Mouse (Mus musculus): Measurements from ENCODE around the gene Ivd. TPM values are rescaled to one million over a fixed set of nuclear protein-coding genes. Genes with fewer than 3 reads are reported as not detected.
A peak's percentile ranks its signal among the peaks of the same experiment; 100 is the strongest.

Ivd gene
- total RNA-seq (2021), result 10 to 100 TPM; 58.2 to 73.7 TPM

DNA sequence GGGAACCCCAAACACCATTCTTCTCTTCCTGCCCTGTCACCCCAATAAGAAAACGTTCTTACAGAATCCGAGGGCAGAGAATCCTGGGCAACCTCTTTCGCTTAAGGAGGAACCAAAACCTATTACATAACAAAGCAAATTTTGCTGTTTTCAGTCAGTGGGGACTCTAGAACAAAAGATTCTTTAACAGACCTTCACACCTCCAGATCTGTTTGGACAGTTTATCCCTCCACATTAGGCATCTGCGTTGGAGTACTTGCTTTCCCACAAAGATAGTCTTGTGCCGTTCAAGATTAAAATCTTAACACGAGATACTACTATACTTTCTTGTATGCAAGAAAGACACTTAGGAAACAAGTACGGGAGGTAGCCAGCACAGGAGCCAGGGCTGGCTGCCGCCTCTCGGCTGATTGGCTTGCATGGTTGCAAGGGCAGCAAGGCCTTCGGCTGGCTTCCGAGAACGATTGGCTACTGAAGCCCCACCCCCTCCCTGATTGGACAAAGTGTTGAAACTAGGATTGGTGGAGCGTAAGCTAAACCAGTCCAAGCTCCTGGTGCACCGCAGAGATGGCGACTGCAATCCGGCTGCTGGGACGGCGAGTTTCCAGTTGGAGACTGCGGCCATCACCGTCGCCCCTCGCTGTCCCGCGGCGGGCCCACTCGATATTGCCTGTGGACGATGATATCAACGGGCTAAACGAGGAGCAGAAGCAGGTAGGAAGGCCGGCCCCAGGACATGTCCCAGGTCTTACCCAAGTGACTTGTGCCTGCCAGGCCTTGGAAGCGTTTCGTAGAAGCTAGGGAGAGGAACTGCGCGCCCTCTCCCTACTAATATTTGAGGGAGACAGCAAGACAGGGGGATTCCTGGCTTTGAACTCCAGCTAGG, at the start of gene Ivd:
Gene Ivd, plus strand, starts transcription at position 501 of the 886 bp plus-strand sequence.
- intact Hi-C loops (cut with DNase I), result loop anchor here (5.0 kb wide), 2 partner anchors 49 to 94 kb away; partner anchors contain the start of gene Knstrn
- peak; percentile 88 to 89 for DNase-seq (ENCODE audit: low spot score in 2 of 2)

DNA sequence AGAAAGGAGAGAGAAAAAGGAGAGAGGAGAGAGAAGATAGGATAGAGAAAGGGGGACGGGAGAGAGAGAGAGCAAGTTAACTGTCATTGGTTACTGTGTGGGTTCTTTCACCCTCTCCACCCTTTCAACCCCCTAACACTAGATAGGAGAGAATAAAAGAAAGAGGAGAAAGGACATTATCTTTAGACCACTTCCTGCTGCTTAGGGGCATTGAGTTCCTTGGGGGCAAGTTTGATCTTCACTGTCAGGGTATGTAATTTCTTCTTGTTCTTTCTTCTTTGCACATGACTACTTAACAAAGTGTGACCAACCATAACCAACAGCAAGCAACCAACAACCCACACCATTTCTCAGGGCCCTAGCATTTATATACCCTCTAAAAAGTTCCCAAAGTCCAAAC, 49.0 kb upstream of the Ivd start:
- DNase-seq (ENCODE audit: low spot score in 2 of 2), result no peak
- intact Hi-C loops (cut with DNase I), result loop anchor here (5.0 kb wide), 1 partner anchor 50 kb away; the partner anchor contains the start of gene Ivd

GRCm38 (mm10) chr2:118813981-118814836, 47.5 kb upstream of the Ivd start, which contains the start of gene Knstrn:
Gene Knstrn (plus strand): TSS chr2:118814003.
- peak; percentile 74 to 80 for DNase-seq (ENCODE audit: low spot score in 2 of 2)

GRCm38 (mm10) chr2:118822800-118823199, 39.0 kb upstream of the Ivd start:
- DNase-seq (ENCODE audit: low spot score in 2 of 2), result no peak
- intact Hi-C loops (cut with DNase I), result no loop called here

More at GRCm38 (mm10) chr2:118813981-118814836, 47.5 kb upstream of the Ivd start, which contains the start of gene Knstrn:
- intact Hi-C loops (cut with DNase I), result loop anchor here (5.0 kb wide), 1 partner anchor 48 kb away; the partner anchor contains the start of gene Ivd

GRCm38 (mm10) chr2:118824396-118824795, 37.4 kb upstream of the Ivd start:
- intact Hi-C loops (cut with DNase I), result no loop called here
- DNase-seq (ENCODE audit: low spot score in 2 of 2), result no peak

DNA sequence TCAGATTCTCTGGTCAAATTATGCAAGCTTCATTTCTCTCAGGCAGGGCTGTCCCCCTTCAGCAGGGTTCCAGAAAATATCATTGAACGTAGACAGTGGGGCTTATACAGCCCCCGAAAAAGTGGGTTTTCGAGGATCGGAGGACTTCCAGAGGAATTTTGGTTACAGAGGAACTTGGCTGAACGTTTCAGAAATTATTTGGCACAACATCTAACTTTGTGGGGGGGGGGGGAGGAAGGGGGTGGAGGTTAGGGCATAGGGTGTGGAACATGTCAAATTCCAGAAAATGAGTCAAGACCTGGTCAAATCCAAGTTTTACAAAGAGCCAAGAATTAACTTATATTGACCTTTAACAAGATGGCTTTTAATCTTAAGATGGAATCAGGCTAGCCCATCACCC, 32.7 kb upstream of the Ivd start:
- intact Hi-C loops (cut with DNase I), result no loop called here
- no peak for DNase-seq (ENCODE audit: low spot score in 2 of 2)

GRCm38 (mm10) chr2:118834061-118834460, 27.7 kb upstream of the Ivd start:
- intact Hi-C loops (cut with DNase I), result no loop called here

GRCm38 (mm10) chr2:118835115-118835514, 26.6 kb upstream of the Ivd start:
- intact Hi-C loops (cut with DNase I), result no loop called here
- no peak for DNase-seq (ENCODE audit: low spot score in 2 of 2)

More at GRCm38 (mm10) chr2:118834061-118834460, 27.7 kb upstream of the Ivd start:
- DNase-seq (ENCODE audit: low spot score in 2 of 2), result no peak

DNA sequence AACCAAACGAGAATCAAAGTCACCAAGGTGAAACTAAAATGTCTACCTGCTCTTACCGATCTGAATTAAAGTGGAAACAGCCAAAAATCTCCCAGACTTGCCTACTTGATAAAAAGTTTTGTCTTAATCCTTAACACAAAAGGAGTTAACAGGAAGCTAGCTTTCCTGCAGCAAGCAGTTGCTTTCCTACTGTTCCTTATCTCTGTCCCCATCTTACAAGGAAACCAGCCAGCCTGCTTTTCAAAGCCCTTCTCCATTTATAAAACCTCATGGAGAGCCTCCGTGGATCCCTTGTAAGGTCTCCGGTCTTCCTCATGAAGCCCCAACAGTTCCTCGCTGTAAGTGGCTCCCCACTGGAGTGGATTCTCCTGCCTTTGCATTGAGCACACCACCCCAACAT, 23.4 kb upstream of the Ivd start:
- DNase-seq (ENCODE audit: low spot score in 2 of 2), result no peak

DNA sequence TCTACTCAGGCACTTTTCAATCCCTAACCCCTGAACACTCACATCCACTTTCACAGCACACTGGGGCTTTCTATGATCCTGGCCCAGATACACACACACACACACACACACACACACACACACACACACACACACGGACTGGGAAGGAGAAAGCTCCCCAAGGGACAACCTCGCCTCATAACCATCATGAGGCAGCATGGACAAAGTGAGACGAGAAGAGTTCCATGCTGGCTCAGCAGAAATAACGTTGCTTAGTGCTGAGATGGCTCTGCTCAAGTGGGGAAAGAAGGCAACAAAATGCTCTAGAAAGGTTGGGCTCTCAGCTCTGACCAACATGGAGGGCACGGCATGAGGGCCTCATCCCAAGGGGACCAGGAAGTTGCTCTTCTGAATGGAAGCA, 20.6 kb upstream of the Ivd start:
- intact Hi-C loops (cut with DNase I), result no loop called here
- DNase-seq (ENCODE audit: low spot score in 2 of 2), result no peak

More for the DNA sequence above, 23.4 kb upstream of the Ivd start:
- intact Hi-C loops (cut with DNase I), result no loop called here

- no peak for DNase-seq (ENCODE audit: low spot score in 2 of 2)
- intact Hi-C loops (cut with DNase I), result no loop called here
Observed at GRCm38 (mm10) chr2:118841774-118842173, 20.0 kb upstream of the Ivd start.

- intact Hi-C loops (cut with DNase I), result no loop called here
- no peak for DNase-seq (ENCODE audit: low spot score in 2 of 2)
Observed at GRCm38 (mm10) chr2:118844427-118844826, 17.3 kb upstream of the Ivd start.

- no peak for DNase-seq (ENCODE audit: low spot score in 2 of 2)
Observed at GRCm38 (mm10) chr2:118846246-118846645, 15.5 kb upstream of the Ivd start.

GRCm38 (mm10) chr2:118851756-118852155, 10.0 kb upstream of the Ivd start:
- DNase-seq (ENCODE audit: low spot score in 2 of 2), result no peak
- intact Hi-C loops (cut with DNase I), result no loop called here

More at GRCm38 (mm10) chr2:118846246-118846645, 15.5 kb upstream of the Ivd start:
- intact Hi-C loops (cut with DNase I), result no loop called here

- no peak for DNase-seq (ENCODE audit: low spot score in 2 of 2)
- intact Hi-C loops (cut with DNase I), result loop anchor here (5.0 kb wide), 2 partner anchors 50 to 95 kb away; partner anchors contain the start of gene Knstrn
Observed at GRCm38 (mm10) chr2:118862340-118862675, 554 bp downstream of the Ivd start.

DNA sequence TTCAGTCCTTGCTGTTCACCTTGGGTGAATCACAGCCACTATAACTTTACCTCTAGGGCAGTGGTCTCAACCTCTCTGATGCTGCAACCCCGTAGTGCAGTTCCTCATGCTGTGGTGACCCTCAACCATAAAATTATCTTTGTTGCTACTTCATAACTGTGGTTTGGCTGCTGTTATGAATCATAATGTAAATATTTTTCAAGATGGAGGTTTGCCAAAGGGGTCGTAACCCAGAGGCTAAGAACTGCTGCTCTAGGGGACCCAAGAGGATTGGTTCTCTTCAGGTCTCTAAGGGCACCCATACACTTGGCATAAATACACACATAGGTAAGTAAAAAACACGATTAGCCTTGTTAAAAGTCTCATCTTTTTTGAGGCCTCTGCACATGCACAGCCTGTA, 8.8 kb downstream of the Ivd start:
- DNase-seq (ENCODE audit: low spot score in 2 of 2), result no peak
- intact Hi-C loops (cut with DNase I), result loop anchor here (10.0 kb wide), 1 partner anchor 386 kb away; no protein-coding TSS in a partner anchor

DNA sequence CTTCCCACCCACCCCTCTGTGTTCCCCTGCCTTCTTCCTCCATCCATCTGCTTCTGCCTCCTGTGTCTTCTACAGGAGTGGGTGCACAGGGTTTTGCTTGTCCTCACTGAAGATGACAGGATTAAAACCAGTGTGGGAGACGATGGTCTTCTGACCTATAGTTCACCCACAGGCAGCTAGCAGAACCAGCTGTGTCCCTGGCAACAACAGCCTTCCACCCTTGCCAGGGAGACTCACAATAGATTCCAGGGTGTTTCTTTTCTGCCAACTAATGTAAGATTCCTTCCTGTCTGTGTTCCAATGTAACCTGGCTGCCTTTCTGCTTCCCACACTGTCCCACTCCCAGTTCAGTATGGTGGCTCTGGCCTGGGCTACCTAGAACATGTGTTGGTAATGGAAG, 9.3 kb downstream of the Ivd start:
- intact Hi-C loops (cut with DNase I), result loop anchor here (10.0 kb wide), 1 partner anchor 386 kb away; no protein-coding TSS in a partner anchor
- DNase-seq (ENCODE audit: low spot score in 2 of 2), result no peak

- intact Hi-C loops (cut with DNase I), result loop anchor here (10.0 kb wide), 1 partner anchor 388 kb away; no protein-coding TSS in a partner anchor
- no peak for DNase-seq (ENCODE audit: low spot score in 2 of 2)
Observed at GRCm38 (mm10) chr2:118873018-118873417, 11.3 kb downstream of the Ivd start.

DNA sequence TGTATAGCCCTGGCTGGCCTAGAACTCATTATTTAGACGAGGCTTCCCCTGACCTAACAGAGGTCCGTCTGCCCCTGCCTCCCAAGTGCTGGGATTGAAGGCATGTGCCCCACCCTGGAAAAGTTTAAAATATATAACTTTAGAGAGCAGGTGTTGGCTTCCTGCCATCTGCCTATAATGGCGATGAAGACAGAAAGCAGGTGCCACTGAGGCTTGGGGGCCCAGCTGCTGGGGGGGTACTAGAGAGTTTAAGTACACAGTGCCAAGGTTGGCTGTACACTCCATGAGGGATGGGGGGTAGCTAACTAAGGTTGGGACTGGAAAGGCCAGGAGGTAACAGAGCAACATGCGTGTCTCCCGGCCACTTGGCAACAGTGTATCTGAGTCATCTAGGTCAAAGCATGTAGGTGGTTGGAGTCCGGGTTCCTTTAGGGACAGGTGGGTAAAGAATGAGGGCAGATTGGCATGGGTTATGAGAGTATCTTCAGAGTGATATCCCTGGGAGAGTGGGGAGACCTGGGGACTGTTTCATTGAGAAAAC, 12.2 kb downstream of the Ivd start:
- intact Hi-C loops (cut with DNase I), result loop anchor here (10.0 kb wide), 1 partner anchor 389 kb away; no protein-coding TSS in a partner anchor

More for the DNA sequence above, 12.2 kb downstream of the Ivd start:
- no peak for DNase-seq (ENCODE audit: low spot score in 2 of 2)

Measured in left cerebral cortex, postnatal 36 days (tissue).